Mouse (Mus musculus) kidney, embryonic 14.5 days (tissue): ENCODE data around the gene Fam243. TPM values are rescaled to one million over a fixed set of nuclear protein-coding genes. Genes with fewer than 3 reads are reported as not detected.

Source experiments
- ATAC-seq: fragments of 200-750 bp; cut with Nextera tagmentation; 2 replicates; pipeline ENCODE4 v1.8.0; 2017; ENCODE audit warnings: moderate number of reproducible peaks, mild to moderate bottlenecking, moderate TSS enrichment, moderate library complexity; ENCODE audit not compliant: low FRiP score, low TSS enrichment
- H3K27ac ChIP-seq: fragments of 300-500 bp; sonication (generic); 2 replicates; pipeline ENCODE4 v1.5.1; 2014; ENCODE audit warnings: low read depth, mild to moderate bottlenecking, low read length, moderate library complexity, mixed read lengths
- H3K27me3 ChIP-seq: fragments of 300-500 bp; sonication (generic); 2 replicates; pipeline ENCODE4 v1.6.1; 2014; ENCODE audit warnings: mild to moderate bottlenecking, low read length; ENCODE audit not compliant: control insufficient read depth, insufficient read depth
- H3K36me3 ChIP-seq: fragments of 300-500 bp; sonication (generic); 2 replicates; pipeline ENCODE4 v1.6.1; 2014; ENCODE audit warnings: low read length, mixed read lengths; ENCODE audit not compliant: control insufficient read depth, insufficient read depth
- H3K4me1 ChIP-seq: fragments of 300-500 bp; sonication (generic); 2 replicates; pipeline ENCODE4 v1.6.1; 2014; ENCODE audit warnings: low read length, mixed read lengths; ENCODE audit not compliant: control insufficient read depth, insufficient read depth
- H3K4me2 ChIP-seq: fragments of 300-500 bp; sonication (generic); replicated peaks from 2 replicates; pipeline ENCODE4 v1.6.1; 2014; ENCODE audit warnings: low read depth, mild to moderate bottlenecking, low read length
- H3K4me3 ChIP-seq: fragments of 300-500 bp; sonication (generic); 2 replicates; pipeline ENCODE4 v1.5.1; 2014; ENCODE audit warnings: mild to moderate bottlenecking, low read length
- H3K9ac ChIP-seq: fragments of 300-500 bp; sonication (generic); 2 replicates; pipeline ENCODE4 v1.6.1; 2014; ENCODE audit warnings: low read depth, mild to moderate bottlenecking, low read length, moderate library complexity
- H3K9me3 ChIP-seq: fragments of 300-500 bp; sonication (generic); 2 replicates; pipeline ENCODE4 v1.6.1; 2016; ENCODE audit warnings: low read length; ENCODE audit not compliant: control insufficient read depth
- WGBS: fragments of 180-500 bp; shearing (Covaris S2); extraction: QIAGEN DNeasy Blood & Tissue Kit; methylation state at CpG from one replicate; pipeline ENCODE4 v1.1.7; 2014; 5-methylcytosine and 5-hydroxymethylcytosine counted together
- polyA plus RNA-seq: library from polyadenylated mRNA; unstranded; fragments of >200 nt; fragmentation: Nextera tagmentation; extraction: Ambion mirVana; gene quantifications from 2 replicates; pipeline ENCODE4 v1.2.1, GENCODE M21; 2014

Fam243 gene
- polyA plus RNA-seq, 1 experiment from 2014 or later: 0.08 TPM

- Histone ChIP-seq H3K27ac (no peak overlapping the region), H3K27me3 (no peaks in the 10 kb centered on the region), H3K4me2 (no peak overlapping the region), H3K4me1 (0 out of 2 replicates have a peak, but pooled peaks cover 6% of the 10 kb centered on the region), H3K9me3 (no peaks in the 10 kb centered on the region), H3K36me3 (no peaks in the 10 kb centered on the region), H3K4me3 (no peak overlapping the region), H3K9ac (no peak overlapping the region)
- 0 out of 2 replicates have a peak, but pooled peaks have one; percentile 55 for ATAC-seq
- WGBS: 46% methylated on average over 5 of the region's 5 CpGs
Measured at GRCm38 (mm10) chr16:92330966-92331365, 9.7 kb upstream of the Fam243 start.

- Histone ChIP-seq H3K4me2 (no peak overlapping the region), H3K9ac (no peak overlapping the region), H3K9me3 (no peaks in the 10 kb centered on the region), H3K27ac (no peak overlapping the region), H3K36me3 (no peaks in the 10 kb centered on the region), H3K4me1 (0 out of 2 replicates have a peak, but pooled peaks cover 6% of the 10 kb centered on the region), H3K4me3 (no peak overlapping the region), H3K27me3 (no peaks in the 10 kb centered on the region)
- 73% methylated on average over 10 of the region's 10 CpGs for WGBS
- no peak for ATAC-seq
Measured at GRCm38 (mm10) chr16:92327911-92328310, 6.7 kb upstream of the Fam243 start.

- no peaks in the 10 kb centered on the region for H3K36me3 ChIP-seq
- no peaks in the 10 kb centered on the region for H3K27me3 ChIP-seq
- no peak overlapping the region for H3K4me3 ChIP-seq
- no peaks in the 10 kb centered on the region for H3K4me1 ChIP-seq
- 79% methylated on average over 1 of the region's 1 CpGs for WGBS
- no peak overlapping the region for H3K4me2 ChIP-seq
- no peak overlapping the region for H3K9ac ChIP-seq
- no peaks in the 10 kb centered on the region for H3K9me3 ChIP-seq
- no peak overlapping the region for H3K27ac ChIP-seq
- no peak for ATAC-seq
Measured at GRCm38 (mm10) chr16:92325062-92325406, 3.8 kb upstream of the Fam243 start.

- Histone ChIP-seq H3K27ac (no peak overlapping the region), H3K27me3 (no peaks in the 10 kb centered on the region), H3K36me3 (no peaks in the 10 kb centered on the region), H3K9ac (no peak overlapping the region), H3K9me3 (no peaks in the 10 kb centered on the region), H3K4me3 (no peak overlapping the region), H3K4me2 (no peak overlapping the region), H3K4me1 (no peaks in the 10 kb centered on the region)
- WGBS: 59% methylated on average over 7 of the region's 7 CpGs
- no peak for ATAC-seq
Measured at GRCm38 (mm10) chr16:92324309-92325061, 3.2 kb upstream of the Fam243 start.

GRCm38 (mm10) chr16:92320361-92320760 lies 880 bp downstream of the Fam243 start:
- Histone ChIP-seq H3K9ac (no peak overlapping the region), H3K27me3 (no peaks in the 10 kb centered on the region), H3K27ac (no peak overlapping the region), H3K4me3 (no peak overlapping the region), H3K4me1 (no peaks in the 10 kb centered on the region), H3K4me2 (no peak overlapping the region), H3K9me3 (no peaks in the 10 kb centered on the region), H3K36me3 (0 out of 2 replicates have a peak, but pooled peaks cover 3% of the 10 kb centered on the region)
- WGBS: 84% methylated on average over 3 of the region's 3 CpGs
- ATAC-seq: no peak

- Histone ChIP-seq H3K27ac (no peak overlapping the region), H3K4me2 (no peak overlapping the region), H3K36me3 (0 out of 2 replicates have a peak, but pooled peaks cover 3% of the 10 kb centered on the region), H3K4me1 (0 out of 2 replicates have a peak, but pooled peaks cover 1% of the 10 kb centered on the region), H3K27me3 (no peaks in the 10 kb centered on the region), H3K4me3 (no peak overlapping the region), H3K9me3 (no peaks in the 10 kb centered on the region), H3K9ac (no peak overlapping the region)
- ATAC-seq: no peak
- 67% methylated on average over 20 of the region's 20 CpGs for WGBS
Measured at GRCm38 (mm10) chr16:92319353-92320109, 1.7 kb downstream of the Fam243 start.

- 73% methylated on average over 7 of the region's 7 CpGs for whole genome bisulfite sequencing
- H3K9ac ChIP-seq: no peak overlapping the region
- H3K4me2 ChIP-seq: no peak overlapping the region
- no peak overlapping the region for H3K4me3 ChIP-seq
- H3K27me3 ChIP-seq: no peaks in the 10 kb centered on the region
- H3K4me1 ChIP-seq: 0 out of 2 replicates have a peak, but pooled peaks cover 3% of the 10 kb centered on the region
- H3K27ac ChIP-seq: no peak overlapping the region
- H3K36me3 ChIP-seq: peaks cover 17% of the 10 kb centered on the region
- no peak for ATAC-seq
- H3K9me3 ChIP-seq: no peaks in the 10 kb centered on the region
Measured at GRCm38 (mm10) chr16:92316049-92316738, 5.0 kb downstream of the Fam243 start.

- 47% methylated on average over 13 of the region's 13 CpGs for WGBS
- no peak overlapping the region for H3K4me2 ChIP-seq
- no peak overlapping the region for H3K27ac ChIP-seq
- peak; percentile 65 for ATAC-seq
- H3K4me1 ChIP-seq: 0 out of 2 replicates have a peak, but pooled peaks cover 3% of the 10 kb centered on the region
- no peak overlapping the region for H3K9ac ChIP-seq
- no peak overlapping the region for H3K4me3 ChIP-seq
- H3K9me3 ChIP-seq: no peaks in the 10 kb centered on the region
- H3K36me3 ChIP-seq: peaks cover 22% of the 10 kb centered on the region
- no peaks in the 10 kb centered on the region for H3K27me3 ChIP-seq
Measured at GRCm38 (mm10) chr16:92313953-92314741, 7.1 kb downstream of the Fam243 start.
